Mouse (Mus musculus): ENCODE measurements at regions not wholly inside any gene's neighbourhood (a gene's known extent, or its start where the extent isn't known, plus 50 kb on each side); places are given as distances from the start of the nearest gene placed in this dataset.

DNA sequence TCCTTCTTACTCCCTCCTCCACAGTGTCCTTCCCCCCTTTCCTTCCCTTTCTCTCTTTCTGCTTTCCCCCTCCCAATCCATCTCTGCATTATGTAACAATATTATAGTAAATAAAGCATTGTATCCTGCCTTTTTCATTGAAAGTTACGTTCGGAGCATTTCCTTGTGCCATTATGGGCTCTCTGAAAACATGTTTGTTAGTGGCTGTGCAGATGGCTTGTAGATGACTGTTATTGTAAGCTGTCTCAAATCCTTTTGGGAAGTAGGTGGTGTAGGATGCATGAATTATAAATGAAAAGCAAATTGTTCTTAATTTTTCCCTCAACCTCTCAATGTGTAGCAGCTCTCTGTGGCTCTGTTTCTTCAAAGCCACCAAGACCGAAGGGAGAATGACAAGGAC, 66.0 kb upstream of the Gpr139 start:
- DNase-seq (ENCODE audit: low read depth, low spot score): no peak

DNA sequence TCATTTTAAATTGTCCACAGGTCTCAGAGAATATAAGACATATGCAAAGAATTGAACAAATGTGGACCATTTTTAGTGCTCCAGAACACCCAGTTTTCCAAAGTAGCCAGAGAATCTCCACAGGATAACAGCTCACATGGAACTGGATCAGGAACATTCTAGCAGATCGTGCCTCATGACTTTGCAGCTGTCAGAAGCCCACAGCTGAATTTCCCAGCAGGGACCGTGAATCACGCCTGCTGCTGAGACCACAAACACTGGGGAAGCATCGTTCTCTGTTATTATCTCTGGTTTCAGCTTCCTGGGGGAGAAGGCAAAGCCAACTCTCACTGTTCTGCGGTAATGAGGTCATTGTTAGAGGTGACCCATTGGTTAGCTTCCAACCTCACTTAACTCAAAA, 60.4 kb upstream of the Gpr139 start:
- DNase-seq (ENCODE audit: low read depth, low spot score): no peak

DNA sequence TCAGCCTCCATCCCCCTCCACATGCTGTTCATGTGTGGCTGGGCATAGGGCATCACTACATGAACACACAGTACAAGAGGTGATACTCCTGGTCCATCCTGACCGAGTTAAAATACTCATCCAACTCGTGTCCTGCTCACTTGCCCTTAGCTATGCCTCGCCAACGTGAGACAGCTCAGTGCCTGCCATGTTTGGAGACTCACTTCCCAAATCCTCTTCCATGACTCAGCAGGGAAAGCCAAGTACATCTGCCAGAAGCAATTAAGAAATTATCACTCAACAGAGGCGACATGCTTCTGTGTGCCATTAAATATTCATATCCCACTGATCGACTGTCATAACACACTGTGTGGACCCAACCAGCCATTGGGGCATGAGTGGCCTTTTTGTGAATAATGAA, 51.9 kb upstream of the Gpr139 start:
- no peak for DNase-seq (ENCODE audit: low read depth, low spot score)
